Mouse (Mus musculus): Measurements from ENCODE around the gene Lmx1b. TPM values are rescaled to one million over a fixed set of nuclear protein-coding genes. Genes with fewer than 3 reads are reported as not detected.

Gene Lmx1b
- polyA plus RNA-seq, 1 experiment, result not detected

DNA sequence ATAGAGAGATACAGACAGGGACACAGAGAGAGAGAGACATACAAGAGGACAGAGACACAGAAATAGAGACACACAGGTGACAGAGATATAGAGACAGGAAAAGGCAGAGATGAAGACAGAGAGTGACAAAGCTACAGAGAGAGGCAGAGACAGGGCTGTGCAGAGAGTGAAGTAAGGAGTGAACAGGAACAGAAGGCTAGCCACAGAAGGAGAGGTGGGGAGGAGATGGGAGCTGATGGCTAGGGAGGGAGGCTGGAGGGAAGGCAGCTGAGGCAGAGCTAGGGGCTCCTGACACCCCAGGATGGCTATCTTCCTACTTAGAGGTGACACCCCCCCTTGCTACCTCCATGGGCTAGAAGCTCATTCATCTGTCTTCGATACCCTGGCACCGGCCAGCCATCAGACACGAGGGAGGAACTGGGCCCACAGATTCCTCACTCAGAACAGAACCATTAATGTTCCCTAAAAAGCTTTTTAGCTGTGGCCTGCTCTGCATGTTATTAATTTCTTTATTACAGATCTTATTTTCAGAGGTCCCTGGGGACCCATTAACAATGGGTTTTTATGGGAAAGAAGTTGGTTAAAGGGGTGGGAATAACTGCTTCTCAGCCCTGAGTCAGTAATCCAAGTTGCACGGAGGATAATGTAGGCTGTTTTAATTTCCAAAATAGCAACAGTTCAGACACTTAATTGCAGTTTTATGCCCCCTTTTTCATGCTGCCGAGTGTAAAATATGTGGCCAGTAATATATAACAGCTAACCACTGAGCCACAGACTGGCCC is 114.8 kb downstream of the Lmx1b start:
- no peak for TF ChIP-seq MYOG (IDR thresholded peaks at IDR 0.05; ENCODE audit: control insufficient read depth in 1 of 3, insufficient read depth in 1 of 3, insufficient read length in 2 of 3, low read depth in 2 of 3)
- TF ChIP-seq CEBPB (IDR thresholded peaks at IDR 0.05; ENCODE audit: insufficient read depth, poor library complexity, severe bottlenecking), result no peak
- TF ChIP-seq E2F4 (IDR thresholded peaks at IDR 0.05; ENCODE audit: insufficient read depth), result no peak
- no peak for TF ChIP-seq MYOD1 (IDR thresholded peaks at IDR 0.05; ENCODE audit: control insufficient read depth in 1 of 3, insufficient read length in 2 of 3, low read depth in 2 of 3)
- no peak for TF ChIP-seq USF1 (IDR thresholded peaks at IDR 0.05; ENCODE audit: low read depth)
- no peak for TF ChIP-seq TCF12 (IDR thresholded peaks at IDR 0.05; ENCODE audit: insufficient read depth, poor library complexity, severe bottlenecking)
- no peak for TF ChIP-seq TCF3 (IDR thresholded peaks at IDR 0.05; ENCODE audit: insufficient read length, low read depth)
- TF ChIP-seq REST (IDR thresholded peaks at IDR 0.05; ENCODE audit: insufficient read depth, insufficient read length), result no peak
- TF ChIP-seq POLR2AphosphoS2 (IDR thresholded peaks at IDR 0.05; ENCODE audit: insufficient read length, low read depth), result no peak
- no peak for TF ChIP-seq POLR2A (IDR thresholded peaks at IDR 0.05; ENCODE audit: insufficient read length, low read depth)
- no peak for TF ChIP-seq MAX (IDR thresholded peaks at IDR 0.05; ENCODE audit: low read depth)
- TF ChIP-seq SRF (IDR thresholded peaks at IDR 0.05; ENCODE audit: control insufficient read depth, insufficient read length, low read depth), result no peak
- Histone ChIP-seq H3K27me3 (ENCODE audit: control insufficient read depth, insufficient read depth, insufficient read length) (peaks cover 4% of the 10 kb centered on the region), H3K79me2 (ENCODE audit: control insufficient read depth, insufficient read depth) (no peaks in the 10 kb centered on the region), H3K4me2 (ENCODE audit: low read depth) (no peak overlapping the region), H3K4me3 (no peak overlapping the region), H3ac (ENCODE audit: control insufficient read depth, insufficient read length) (no peak overlapping the region), H3K36me3 (ENCODE audit: control insufficient read depth, insufficient read depth) (no peaks in the 10 kb centered on the region)

GRCm38 (mm10) chr2:33515856-33516255 is 124.5 kb downstream of the Lmx1b start:
- no peak overlapping the region for H3ac ChIP-seq (ENCODE audit: control insufficient read depth, insufficient read length)
- H3K79me2 ChIP-seq (ENCODE audit: control insufficient read depth, insufficient read depth), result no peaks in the 10 kb centered on the region
- H3K36me3 ChIP-seq (ENCODE audit: control insufficient read depth, insufficient read depth), result no peaks in the 10 kb centered on the region
- H3K27me3 ChIP-seq (ENCODE audit: control insufficient read depth, insufficient read depth, insufficient read length), result peaks cover 39% of the 10 kb centered on the region
- TF ChIP-seq E2F4 (IDR thresholded peaks at IDR 0.05; ENCODE audit: insufficient read depth) (no peak), REST (IDR thresholded peaks at IDR 0.05; ENCODE audit: insufficient read depth, insufficient read length) (no peak), USF1 (IDR thresholded peaks at IDR 0.05; ENCODE audit: low read depth) (no peak), MYOG (IDR thresholded peaks at IDR 0.05; ENCODE audit: control insufficient read depth in 1 of 3, insufficient read depth in 1 of 3, insufficient read length in 2 of 3, low read depth in 2 of 3) (no peak), MAX (IDR thresholded peaks at IDR 0.05; ENCODE audit: low read depth) (no peak)
- no peak overlapping the region for H3K4me3 ChIP-seq
- H3K4me2 ChIP-seq (ENCODE audit: low read depth), result no peak overlapping the region

DNA sequence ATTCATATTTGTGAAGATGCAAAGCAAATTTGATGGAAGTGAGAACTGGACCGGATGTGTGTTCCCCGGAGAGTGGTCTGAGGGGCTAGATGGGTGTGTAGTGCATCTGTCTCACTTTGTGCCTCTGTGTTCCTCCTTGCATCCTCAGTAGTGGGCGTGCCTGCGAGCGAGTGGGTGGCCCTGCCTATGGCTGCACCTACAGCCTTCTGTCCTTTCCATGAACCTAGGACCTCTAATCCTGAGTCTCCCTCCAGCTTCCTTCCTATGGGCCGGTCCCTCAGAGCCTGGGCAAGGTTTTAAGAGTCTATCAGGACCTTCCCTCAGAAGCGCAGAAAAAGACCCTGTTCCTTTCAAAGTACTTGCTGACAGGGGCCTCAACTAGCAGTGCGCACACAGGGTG is 124.9 kb downstream of the Lmx1b start:
- H3K27me3 ChIP-seq (ENCODE audit: control insufficient read depth, insufficient read depth, insufficient read length), result peaks cover 39% of the 10 kb centered on the region
- H3ac ChIP-seq (ENCODE audit: control insufficient read depth, insufficient read length), result no peak overlapping the region
- no peak overlapping the region for H3K4me3 ChIP-seq
- no peak for TF ChIP-seq USF1 (IDR thresholded peaks at IDR 0.05; ENCODE audit: low read depth)
- TF ChIP-seq TCF12 (IDR thresholded peaks at IDR 0.05; ENCODE audit: insufficient read depth, poor library complexity, severe bottlenecking), result no peak
- TF ChIP-seq MAX (IDR thresholded peaks at IDR 0.05; ENCODE audit: low read depth), result no peak
- no peak for TF ChIP-seq E2F4 (IDR thresholded peaks at IDR 0.05; ENCODE audit: insufficient read depth)
- TF ChIP-seq TCF3 (IDR thresholded peaks at IDR 0.05; ENCODE audit: insufficient read length, low read depth), result no peak
- no peak for TF ChIP-seq SRF (IDR thresholded peaks at IDR 0.05; ENCODE audit: control insufficient read depth, insufficient read length, low read depth)
- TF ChIP-seq CEBPB (IDR thresholded peaks at IDR 0.05; ENCODE audit: insufficient read depth, poor library complexity, severe bottlenecking), result no peak
- TF ChIP-seq MYOD1 (IDR thresholded peaks at IDR 0.05; ENCODE audit: control insufficient read depth in 1 of 3, insufficient read length in 2 of 3, low read depth in 2 of 3), result no peak
- no peak for TF ChIP-seq POLR2AphosphoS2 (IDR thresholded peaks at IDR 0.05; ENCODE audit: insufficient read length, low read depth)
- no peak for TF ChIP-seq POLR2A (IDR thresholded peaks at IDR 0.05; ENCODE audit: insufficient read length, low read depth)
- no peak for TF ChIP-seq REST (IDR thresholded peaks at IDR 0.05; ENCODE audit: insufficient read depth, insufficient read length)
- no peaks in the 10 kb centered on the region for H3K79me2 ChIP-seq (ENCODE audit: control insufficient read depth, insufficient read depth)
- H3K4me2 ChIP-seq (ENCODE audit: low read depth), result no peak overlapping the region
- no peaks in the 10 kb centered on the region for H3K36me3 ChIP-seq (ENCODE audit: control insufficient read depth, insufficient read depth)

Other genes starting within 250 kb of the Lmx1b start
- gene Zbtb34, start 209.2 kb downstream of the Lmx1b start, polyA plus RNA-seq (2012; fragmentation: generic; extraction: Trizol), result 3.1 TPM
- 10.5 TPM for gene Zbtb43, start 172.0 kb downstream of the Lmx1b start, polyA plus RNA-seq (2012; fragmentation: generic; extraction: Trizol)
- gene Mvb12b, start 247.4 kb upstream of the Lmx1b start, polyA plus RNA-seq (2012; fragmentation: generic; extraction: Trizol), result 14.5 TPM

Measured in myocyte (in vitro differentiated cells).